Mouse (Mus musculus): ENCODE results near the gene Tex14. TPM values are rescaled to one million over a fixed set of nuclear protein-coding genes. Genes with fewer than 3 reads are reported as not detected.

Gene Tex14
- total and polyA plus RNA-seq, 3 experiments = 0.42 TPM; not detected in 1

GRCm38 (mm10) chr11:87367061-87367460 lies 37.8 kb upstream of the Tex14 start:
- no peak for DNase-seq (ENCODE audit: low read depth, low spot score)
- H3K4me1 ChIP-seq (ENCODE audit: control insufficient read depth in 1 of 2, insufficient read depth in 2 of 2, low read length in 2 of 2) = 0 out of 4 replicates have a peak, but pooled peaks cover 0 to 2% of the 10 kb centered on the region in 2 experiments
- no peak for TF ChIP-seq MYB (IDR thresholded peaks at IDR 0.05; ENCODE audit: low read depth, low read length)
- TF ChIP-seq RCOR1 (IDR thresholded peaks at IDR 0.05; ENCODE audit: low read depth, low read length) = no peak
- no peak for TF ChIP-seq CHD1 (IDR thresholded peaks at IDR 0.05; ENCODE audit: low read depth, low read length)
- no peak for TF ChIP-seq HCFC1 (IDR thresholded peaks at IDR 0.05; ENCODE audit: low read depth, low read length)
- no peak for TF ChIP-seq ZKSCAN1 (IDR thresholded peaks at IDR 0.05; ENCODE audit: low read depth, low read length)
- TF ChIP-seq GATA1 (IDR thresholded peaks at IDR 0.05; ENCODE audit: low read depth, low read length) = no peak
- TF ChIP-seq SMC3 (IDR thresholded peaks at IDR 0.05; ENCODE audit: low read depth, low read length) = no peak
- no peak for TF ChIP-seq ZNF384 (IDR thresholded peaks at IDR 0.05; ENCODE audit: low read depth, low read length)
- TF ChIP-seq CHD2 (IDR thresholded peaks at IDR 0.05; ENCODE audit: low read length) = no peak
- H3K79me2 ChIP-seq (ENCODE audit: control insufficient read depth, insufficient read depth, low read length, poor library complexity) = no peaks in the 10 kb centered on the region
- H3K27me3 ChIP-seq (ENCODE audit: control insufficient read depth in 1 of 2, insufficient read depth in 2 of 2, low read length in 2 of 2) = no peaks in the 10 kb centered on the region
- no peak overlapping the region for H3K27ac ChIP-seq (ENCODE audit: control insufficient read depth, low read depth, low read length)
- H3K9ac ChIP-seq (ENCODE audit: control insufficient read depth, low read depth, low read length, poor library complexity, severe bottlenecking) = no peak overlapping the region
- H3K9me3 ChIP-seq (replicated peaks; ENCODE audit: insufficient read depth, low read length) = no peaks in the 10 kb centered on the region
- H3K4me3 ChIP-seq (ENCODE audit: control insufficient read depth in 1 of 2, insufficient read depth in 1 of 2, low read depth in 2 of 2, low read length in 2 of 2) = no peak overlapping the region
- H3K36me3 ChIP-seq (ENCODE audit: control insufficient read depth in 1 of 2, insufficient read depth in 2 of 2, low read length in 2 of 2) = peaks cover 0 to 2% of the 10 kb centered on the region in 2 experiments; a peak in 1 of 4 replicates

- Histone ChIP-seq H3K4me3 (ENCODE audit: control insufficient read depth in 1 of 2, insufficient read depth in 1 of 2, low read depth in 2 of 2, low read length in 2 of 2) (no peak overlapping the region), H3K9ac (ENCODE audit: control insufficient read depth, low read depth, low read length, poor library complexity, severe bottlenecking) (no peak overlapping the region), H3K27ac (ENCODE audit: control insufficient read depth, low read depth, low read length) (no peak overlapping the region), H3K9me3 (replicated peaks; ENCODE audit: insufficient read depth, low read length) (no peaks in the 10 kb centered on the region), H3K36me3 (ENCODE audit: control insufficient read depth in 1 of 2, insufficient read depth in 2 of 2, low read length in 2 of 2) (peaks cover 0 to 2% of the 10 kb centered on the region in 2 experiments; a peak in 1 of 4 replicates), H3K79me2 (ENCODE audit: control insufficient read depth, insufficient read depth, low read length, poor library complexity) (no peaks in the 10 kb centered on the region), H3K4me1 (ENCODE audit: control insufficient read depth in 1 of 2, insufficient read depth in 2 of 2, low read length in 2 of 2) (0 out of 4 replicates have a peak, but pooled peaks cover 0 to 2% of the 10 kb centered on the region in 2 experiments), H3K27me3 (ENCODE audit: control insufficient read depth in 1 of 2, insufficient read depth in 2 of 2, low read length in 2 of 2) (no peaks in the 10 kb centered on the region; a peak in 1 of 4 replicates)
- peak; percentile 42 for DNase-seq (ENCODE audit: low read depth, low spot score)
- TF ChIP-seq MAFK (IDR thresholded peaks at IDR 0.05; ENCODE audit: borderline replicate concordance, low read depth, low read length) (no peak), SIN3A (IDR thresholded peaks at IDR 0.05; ENCODE audit: low read length) (no peak), NRF1 (IDR thresholded peaks at IDR 0.05; ENCODE audit: insufficient read depth, low read depth, low read length, poor library complexity, severe bottlenecking) (no peak), MAX (IDR thresholded peaks at IDR 0.05; ENCODE audit: low read length) (peak; percentile 35; the same call in 1 of the 2 replicates), E2F4 (IDR thresholded peaks at IDR 0.05; ENCODE audit: borderline replicate concordance, low read depth, low read length) (no peak), POLR2AphosphoS2 (IDR thresholded peaks at IDR 0.05; ENCODE audit: low read length) (no peak), TAL1 (IDR thresholded peaks at IDR 0.05; ENCODE audit: low read length) (peak; percentile 37), GATA1 (IDR thresholded peaks at IDR 0.05; ENCODE audit: low read depth, low read length) (0 out of 2 replicates have a peak, but pooled peaks have one; percentile 27), TCF12 (IDR thresholded peaks at IDR 0.05; ENCODE audit: low read depth, low read length) (no peak)
These were observed 36.8 kb upstream of the Tex14 start for GRCm38 (mm10) chr11:87367865-87368580.
